Mouse (Mus musculus) heart, embryonic 10.5 days (tissue): ENCODE results near the gene Tmem131l. TPM values are rescaled to one million over a fixed set of nuclear protein-coding genes. Genes with fewer than 3 reads are reported as not detected.

Experiments used
- DNase-seq: peaks from one replicate; pipeline ENCODE4 v3.0.0-alpha.2; 2017; ENCODE audit warnings: low spot score
- H3K27ac ChIP-seq: fragments of 300-500 bp; sonication (generic); 2 replicates; pipeline ENCODE4 v1.5.1; 2016; ENCODE audit warnings: mild to moderate bottlenecking
- H3K27me3 ChIP-seq: fragments of 300-500 bp; sonication (generic); 2 replicates; pipeline ENCODE4 v1.6.1; 2016; ENCODE audit warnings: mild to moderate bottlenecking; ENCODE audit not compliant: poor library complexity, insufficient read depth, severe bottlenecking
- H3K36me3 ChIP-seq: fragments of 300-500 bp; sonication (generic); 2 replicates; pipeline ENCODE4 v1.6.1; 2016; ENCODE audit warnings: mild to moderate bottlenecking, moderate library complexity
- H3K4me1 ChIP-seq: fragments of 300-500 bp; sonication (generic); 2 replicates; pipeline ENCODE4 v1.6.1; 2016; ENCODE audit warnings: mild to moderate bottlenecking
- H3K4me3 ChIP-seq: fragments of 300-500 bp; sonication (generic); 2 replicates; pipeline ENCODE4 v1.5.1; 2016; ENCODE audit warnings: mild to moderate bottlenecking, moderate library complexity
- H3K9me3 ChIP-seq: fragments of 300-500 bp; sonication (generic); 2 replicates; pipeline ENCODE4 v1.6.1; 2016; ENCODE audit warnings: mild to moderate bottlenecking, moderate library complexity
- WGBS: fragments of 180-500 bp; shearing (Covaris S2); methylation state at CpG from one replicate; pipeline ENCODE4 v1.1.7; 2016; 5-methylcytosine and 5-hydroxymethylcytosine counted together
- polyA plus RNA-seq: library from polyadenylated mRNA; unstranded; fragments of >200 nt; fragmentation: Nextera tagmentation; extraction: Ambion mirVana; gene quantifications from 2 replicates; pipeline ENCODE4 v1.2.1, GENCODE M21; 2016

The Tmem131l gene
- polyA plus RNA-seq, 1 experiment from 2014 or later, result 39.6 TPM

GRCm38 (mm10) chr3:84038981-84039645, 862 bp downstream of the Tmem131l start:
- peaks cover 18% of the 10 kb centered on the region for H3K4me1 ChIP-seq

GRCm38 (mm10) chr3:84038126-84038525, 1.8 kb downstream of the Tmem131l start:
- peak overlapping the region; percentile 95; the same call in 1 of the 2 replicates for H3K4me3 ChIP-seq
- WGBS, result 51% methylated on average over 1 of the region's 1 CpGs
- H3K9me3 ChIP-seq, result no peaks in the 10 kb centered on the region
- H3K27ac ChIP-seq, result no peak overlapping the region
- 0 out of 2 replicates have a peak, but pooled peaks cover 3% of the 10 kb centered on the region for H3K36me3 ChIP-seq
- H3K27me3 ChIP-seq, result no peaks in the 10 kb centered on the region
- peaks cover 27% of the 10 kb centered on the region for H3K4me1 ChIP-seq
- no peak for DNase-seq

More at GRCm38 (mm10) chr3:84038981-84039645, 862 bp downstream of the Tmem131l start:
- Histone ChIP-seq H3K27ac (peak overlapping the region; percentile 99), H3K27me3 (no peaks in the 10 kb centered on the region), H3K36me3 (0 out of 2 replicates have a peak, but pooled peaks cover 3% of the 10 kb centered on the region), H3K4me3 (peak overlapping the region; percentile 95), H3K9me3 (no peaks in the 10 kb centered on the region)
- under 1% methylated on average over 42 of the region's 42 CpGs for WGBS
- DNase-seq, result peak; percentile 81

DNA sequence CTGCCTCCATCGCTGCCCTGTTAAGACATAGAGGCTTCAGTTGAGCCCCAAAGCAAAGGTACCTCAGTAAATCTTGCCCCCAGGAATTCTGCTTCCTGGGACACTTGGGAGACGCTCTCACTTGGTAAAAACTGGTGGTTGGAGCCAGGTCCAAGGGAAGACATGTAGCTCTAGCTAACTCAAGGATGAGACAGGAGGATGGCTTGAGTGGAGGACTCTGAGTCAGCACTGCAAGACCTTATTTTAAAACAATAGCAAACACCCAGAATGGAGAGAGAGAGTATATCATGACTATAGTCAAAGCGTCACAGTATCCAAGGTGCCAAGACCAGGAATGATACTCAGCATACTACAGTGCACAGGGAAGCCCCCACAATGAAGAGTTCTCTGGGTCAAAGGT, 2.4 kb downstream of the Tmem131l start:
- H3K27me3 ChIP-seq, result no peaks in the 10 kb centered on the region
- H3K4me3 ChIP-seq, result no peak overlapping the region
- no peaks in the 10 kb centered on the region for H3K9me3 ChIP-seq
- 85% methylated on average over 3 of the region's 3 CpGs for WGBS
- peak; percentile 53 for DNase-seq
- H3K4me1 ChIP-seq, result peaks cover 29% of the 10 kb centered on the region
- H3K36me3 ChIP-seq, result 0 out of 2 replicates have a peak, but pooled peaks cover 3% of the 10 kb centered on the region
- H3K27ac ChIP-seq, result no peak overlapping the region

DNA sequence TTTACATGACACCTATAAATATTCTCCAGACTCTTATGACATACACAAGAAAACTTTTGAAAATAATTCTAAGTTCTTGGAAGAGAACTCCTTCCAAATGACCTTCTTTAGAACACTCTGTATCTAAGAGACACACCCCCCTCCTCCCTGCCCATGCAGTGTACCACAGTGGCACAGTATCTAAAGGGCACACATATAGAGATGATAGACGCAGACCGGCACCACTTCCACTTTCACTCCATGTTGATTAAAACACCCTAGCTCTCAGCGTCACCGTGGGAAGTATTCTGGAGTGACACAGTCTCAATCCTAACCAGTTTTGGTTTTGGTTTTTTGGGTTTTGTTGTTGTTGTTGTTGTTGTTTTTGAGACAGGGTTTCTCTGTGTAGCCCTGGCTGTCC, 3.1 kb downstream of the Tmem131l start:
- H3K36me3 ChIP-seq, result 0 out of 2 replicates have a peak, but pooled peaks cover 3% of the 10 kb centered on the region
- no peak overlapping the region for H3K27ac ChIP-seq
- no peak overlapping the region for H3K4me3 ChIP-seq
- DNase-seq, result peak; percentile 56
- H3K27me3 ChIP-seq, result no peaks in the 10 kb centered on the region
- peaks cover 29% of the 10 kb centered on the region for H3K4me1 ChIP-seq
- H3K9me3 ChIP-seq, result no peaks in the 10 kb centered on the region
- 89% methylated on average over 4 of the region's 4 CpGs for WGBS

GRCm38 (mm10) chr3:84035728-84036364, 4.1 kb downstream of the Tmem131l start:
- Histone ChIP-seq H3K9me3 (no peaks in the 10 kb centered on the region), H3K4me1 (peaks cover 29% of the 10 kb centered on the region), H3K4me3 (no peak overlapping the region), H3K36me3 (peaks cover 11% of the 10 kb centered on the region), H3K27me3 (no peaks in the 10 kb centered on the region), H3K27ac (no peak overlapping the region)
- WGBS, result 86% methylated on average over 6 of the region's 6 CpGs
- DNase-seq, result peak; percentile 58

- no peak overlapping the region for H3K4me3 ChIP-seq
- 78% methylated on average over 5 of the region's 5 CpGs for WGBS
- H3K36me3 ChIP-seq, result peaks cover 21% of the 10 kb centered on the region
- no peaks in the 10 kb centered on the region for H3K9me3 ChIP-seq
- H3K27me3 ChIP-seq, result no peaks in the 10 kb centered on the region
- no peak overlapping the region for H3K27ac ChIP-seq
- DNase-seq, result peak; percentile 45
- H3K4me1 ChIP-seq, result peaks cover 26% of the 10 kb centered on the region
These were observed 5.7 kb downstream of the Tmem131l start for GRCm38 (mm10) chr3:84034115-84034780.

- H3K4me1 ChIP-seq, result peaks cover 15% of the 10 kb centered on the region
- WGBS, result 89% methylated on average over 10 of the region's 10 CpGs
- H3K27me3 ChIP-seq, result no peaks in the 10 kb centered on the region
- DNase-seq, result peak; percentile 75
- no peak overlapping the region for H3K27ac ChIP-seq
- H3K36me3 ChIP-seq, result peaks cover 29% of the 10 kb centered on the region
- no peaks in the 10 kb centered on the region for H3K9me3 ChIP-seq
- no peak overlapping the region for H3K4me3 ChIP-seq
These were observed 6.8 kb downstream of the Tmem131l start for GRCm38 (mm10) chr3:84032933-84033730.

- WGBS, result 93% methylated on average over 5 of the region's 5 CpGs
- H3K4me1 ChIP-seq, result peaks cover 18% of the 10 kb centered on the region
- no peak overlapping the region for H3K4me3 ChIP-seq
- peak; percentile 74 for DNase-seq
- no peaks in the 10 kb centered on the region for H3K9me3 ChIP-seq
- no peak overlapping the region for H3K27ac ChIP-seq
- H3K36me3 ChIP-seq, result peaks cover 27% of the 10 kb centered on the region
- no peaks in the 10 kb centered on the region for H3K27me3 ChIP-seq
These were observed 7.6 kb downstream of the Tmem131l start for GRCm38 (mm10) chr3:84032419-84032818.

DNA sequence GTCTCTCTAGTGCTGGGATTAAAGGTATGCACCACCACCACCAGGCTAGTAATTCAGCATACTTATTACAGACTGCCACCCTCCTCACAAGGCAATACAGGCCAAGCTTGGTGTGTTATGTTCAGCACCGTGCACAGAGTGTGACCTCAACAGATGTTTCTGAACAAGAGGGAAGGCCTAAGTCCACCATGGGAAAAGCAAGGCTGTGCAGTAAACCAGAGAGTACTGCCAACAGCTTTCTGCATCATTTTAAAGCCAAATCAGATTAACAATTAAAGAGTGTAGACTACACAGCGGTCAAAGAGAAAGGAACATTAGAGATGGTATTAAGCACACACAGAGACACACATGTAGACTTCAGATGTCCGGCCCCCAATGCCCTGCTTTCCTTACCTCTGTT, 8.8 kb downstream of the Tmem131l start:
- Histone ChIP-seq H3K27me3 (no peaks in the 10 kb centered on the region), H3K4me3 (no peak overlapping the region), H3K9me3 (no peaks in the 10 kb centered on the region), H3K36me3 (peaks cover 26% of the 10 kb centered on the region), H3K4me1 (peaks cover 27% of the 10 kb centered on the region), H3K27ac (no peak overlapping the region)
- 85% methylated on average over 3 of the region's 3 CpGs for WGBS
- peak; percentile 24 for DNase-seq

- Histone ChIP-seq H3K4me1 (peaks cover 31% of the 10 kb centered on the region), H3K9me3 (no peaks in the 10 kb centered on the region), H3K27me3 (no peaks in the 10 kb centered on the region), H3K27ac (no peak overlapping the region), H3K4me3 (no peak overlapping the region), H3K36me3 (peaks cover 26% of the 10 kb centered on the region)
- WGBS, result 85% methylated on average over 4 of the region's 4 CpGs
- no peak for DNase-seq
These were observed 11.0 kb downstream of the Tmem131l start for GRCm38 (mm10) chr3:84028968-84029367.

DNA sequence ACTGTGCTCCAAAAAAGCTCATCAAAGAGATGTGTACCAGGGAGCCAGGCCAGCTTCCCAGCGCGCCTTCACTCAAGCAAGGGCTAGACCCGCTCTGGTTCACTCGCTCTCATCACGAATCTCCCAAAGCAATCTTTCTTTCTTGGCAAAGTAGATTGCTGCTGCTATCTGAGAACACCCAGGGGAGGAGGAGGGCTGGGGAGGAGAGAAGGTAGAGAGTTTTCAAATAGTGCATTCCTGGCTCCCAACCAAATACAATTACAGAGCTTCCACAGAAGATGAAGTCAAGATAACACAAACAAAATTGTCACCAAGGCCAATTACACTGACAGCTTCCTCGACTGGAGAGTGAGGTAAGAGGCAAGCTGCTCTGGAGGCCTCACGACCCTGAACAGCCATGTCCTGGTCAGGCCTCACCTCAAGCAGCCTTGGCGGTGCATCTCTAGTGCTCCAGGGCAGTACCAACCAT, 12.2 kb downstream of the Tmem131l start:
- Histone ChIP-seq H3K27ac (no peak overlapping the region), H3K4me3 (no peak overlapping the region), H3K36me3 (peaks cover 26% of the 10 kb centered on the region), H3K27me3 (no peaks in the 10 kb centered on the region), H3K4me1 (peaks cover 24% of the 10 kb centered on the region), H3K9me3 (no peaks in the 10 kb centered on the region)
- DNase-seq, result no peak
- 74% methylated on average over 8 of the region's 8 CpGs for WGBS

DNA sequence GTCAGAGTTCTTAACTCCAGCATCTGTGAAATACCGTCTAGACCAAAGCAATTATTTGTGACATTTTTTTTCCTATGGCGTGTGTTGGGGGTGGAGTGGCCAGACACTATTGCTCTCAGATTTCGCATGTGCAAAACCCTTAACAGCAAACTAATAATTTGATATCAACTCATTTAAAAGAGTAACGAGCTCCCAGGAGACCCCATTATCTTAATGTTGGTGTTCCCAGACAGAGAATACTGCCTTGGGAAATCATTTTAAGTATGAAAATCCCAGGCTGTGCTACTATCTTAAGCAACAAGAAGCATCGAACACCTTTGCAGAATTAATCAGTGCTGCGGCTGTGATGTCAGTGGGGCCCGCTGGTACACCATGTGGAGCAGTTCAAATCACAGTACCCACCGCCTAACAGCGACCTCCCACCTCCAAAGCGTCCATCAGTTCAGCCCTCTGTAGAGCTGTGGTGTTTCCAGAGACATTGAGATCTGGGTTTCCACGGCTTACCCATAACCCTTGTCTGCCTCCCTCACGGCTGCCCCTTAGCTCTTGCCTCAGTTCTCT, 15.4 kb downstream of the Tmem131l start:
- Histone ChIP-seq H3K9me3 (no peaks in the 10 kb centered on the region), H3K4me1 (peaks cover 43% of the 10 kb centered on the region), H3K27me3 (no peaks in the 10 kb centered on the region), H3K36me3 (peaks cover 8% of the 10 kb centered on the region; the same call in 1 of the 2 replicates), H3K27ac (no peak overlapping the region), H3K4me3 (no peak overlapping the region)
- WGBS, result 86% methylated on average over 12 of the region's 12 CpGs
- DNase-seq, result no peak
